Mouse (Mus musculus): ENCODE data around the gene Lingo1. TPM values are rescaled to one million over a fixed set of nuclear protein-coding genes. Genes with fewer than 3 reads are reported as not detected.
A peak's percentile ranks its signal among the peaks of the same experiment; 100 is the strongest.

Lingo1 gene
- polyA plus RNA-seq, 1 experiment from 2014 or later, result 0.93 TPM

- no peak overlapping the region for H3K27ac ChIP-seq (replicated peaks; ENCODE audit: low read depth, low read length)
- 9% methylated on average over 5 of the region's 5 CpGs for WGBS
- H3K27me3 ChIP-seq (ENCODE audit: control insufficient read depth, insufficient read depth, low read length), result peaks cover 58% of the 10 kb centered on the region
- no peaks in the 10 kb centered on the region for H3K9me3 ChIP-seq (ENCODE audit: control insufficient read depth, low read length)
- H3K9ac ChIP-seq (ENCODE audit: low read length), result no peak overlapping the region
- H3K4me3 ChIP-seq (ENCODE audit: low read depth, low read length), result no peak overlapping the region
- ATAC-seq (ENCODE audit: insufficient number of reproducible peaks, low FRiP score, low TSS enrichment, low read depth) (no peak), DNase-seq (ENCODE audit: low spot score) (peak; percentile 75)
- peaks cover 13% of the 10 kb centered on the region for H3K4me1 ChIP-seq (ENCODE audit: control insufficient read depth, insufficient read depth, low read length)
- H3K4me2 ChIP-seq (ENCODE audit: low read depth, severe bottlenecking), result no peak overlapping the region
- H3K36me3 ChIP-seq (ENCODE audit: control insufficient read depth, insufficient read depth, low read length), result no peaks in the 10 kb centered on the region
These were observed 1.6 kb upstream of the Lingo1 start for GRCm38 (mm10) chr9:56797876-56798275.

GRCm38 (mm10) chr9:56796656-56797131 is 426 bp upstream of the Lingo1 start:
- H3K4me3 ChIP-seq (ENCODE audit: low read depth, low read length), result peak overlapping the region; percentile 46
- no peak overlapping the region for H3K27ac ChIP-seq (replicated peaks; ENCODE audit: low read depth, low read length)
- peaks cover 60% of the 10 kb centered on the region for H3K27me3 ChIP-seq (ENCODE audit: control insufficient read depth, insufficient read depth, low read length)
- peaks cover 13% of the 10 kb centered on the region for H3K4me1 ChIP-seq (ENCODE audit: control insufficient read depth, insufficient read depth, low read length)
- no peaks in the 10 kb centered on the region for H3K9me3 ChIP-seq (ENCODE audit: control insufficient read depth, low read length)
- DNase-seq (ENCODE audit: low spot score) (peak; percentile 51), ATAC-seq (ENCODE audit: insufficient number of reproducible peaks, low FRiP score, low TSS enrichment, low read depth) (peak; percentile 35; the same call in 1 of the 2 replicates)
- H3K4me2 ChIP-seq (ENCODE audit: low read depth, severe bottlenecking), result peak overlapping the region; percentile 92
- H3K36me3 ChIP-seq (ENCODE audit: control insufficient read depth, insufficient read depth, low read length), result no peaks in the 10 kb centered on the region
- H3K9ac ChIP-seq (ENCODE audit: low read length), result no peak overlapping the region
- 0% methylated on average over 41 of the region's 41 CpGs for WGBS

- H3K9me3 ChIP-seq (ENCODE audit: control insufficient read depth, low read length), result no peaks in the 10 kb centered on the region
- H3K9ac ChIP-seq (ENCODE audit: low read length), result no peak overlapping the region
- WGBS, result 71% methylated on average over 11 of the region's 11 CpGs
- peaks cover 35% of the 10 kb centered on the region for H3K27me3 ChIP-seq (ENCODE audit: control insufficient read depth, insufficient read depth, low read length)
- ATAC-seq (ENCODE audit: insufficient number of reproducible peaks, low FRiP score, low TSS enrichment, low read depth) (no peak), DNase-seq (ENCODE audit: low spot score) (no peak)
- H3K36me3 ChIP-seq (ENCODE audit: control insufficient read depth, insufficient read depth, low read length), result no peaks in the 10 kb centered on the region
- H3K27ac ChIP-seq (replicated peaks; ENCODE audit: low read depth, low read length), result no peak overlapping the region
- H3K4me3 ChIP-seq (ENCODE audit: low read depth, low read length), result no peak overlapping the region
- no peak overlapping the region for H3K4me2 ChIP-seq (ENCODE audit: low read depth, severe bottlenecking)
- peaks cover 10% of the 10 kb centered on the region for H3K4me1 ChIP-seq (ENCODE audit: control insufficient read depth, insufficient read depth, low read length)
These were observed 4.5 kb downstream of the Lingo1 start for GRCm38 (mm10) chr9:56791696-56792261.

- no peak for ATAC-seq (ENCODE audit: insufficient number of reproducible peaks, low FRiP score, low TSS enrichment, low read depth)
- WGBS, result 92% methylated on average over 10 of the region's 10 CpGs
- no peaks in the 10 kb centered on the region for H3K9me3 ChIP-seq (ENCODE audit: control insufficient read depth, low read length)
- no peak for DNase-seq (ENCODE audit: low spot score)
- no peak overlapping the region for H3K4me2 ChIP-seq (ENCODE audit: low read depth, severe bottlenecking)
- H3K27me3 ChIP-seq (ENCODE audit: control insufficient read depth, insufficient read depth, low read length), result no peaks in the 10 kb centered on the region
- H3K4me3 ChIP-seq (ENCODE audit: low read depth, low read length), result no peak overlapping the region
- H3K27ac ChIP-seq (replicated peaks; ENCODE audit: low read depth, low read length), result no peak overlapping the region
- no peaks in the 10 kb centered on the region for H3K36me3 ChIP-seq (ENCODE audit: control insufficient read depth, insufficient read depth, low read length)
- no peak overlapping the region for H3K9ac ChIP-seq (ENCODE audit: low read length)
- H3K4me1 ChIP-seq (ENCODE audit: control insufficient read depth, insufficient read depth, low read length), result no peaks in the 10 kb centered on the region
These were observed 11.7 kb downstream of the Lingo1 start for GRCm38 (mm10) chr9:56784576-56784975.

- WGBS, result 73% methylated on average over 11 of the region's 11 CpGs
These were observed 19.1 kb downstream of the Lingo1 start for GRCm38 (mm10) chr9:56776881-56777801.

GRCm38 (mm10) chr9:56775161-56775934 is 20.9 kb downstream of the Lingo1 start:
- Histone ChIP-seq H3K9ac (ENCODE audit: low read length) (no peak overlapping the region), H3K9me3 (ENCODE audit: control insufficient read depth, low read length) (no peaks in the 10 kb centered on the region), H3K4me3 (ENCODE audit: low read depth, low read length) (no peak overlapping the region), H3K36me3 (ENCODE audit: control insufficient read depth, insufficient read depth, low read length) (no peaks in the 10 kb centered on the region), H3K27me3 (ENCODE audit: control insufficient read depth, insufficient read depth, low read length) (0 out of 2 replicates have a peak, but pooled peaks cover 2% of the 10 kb centered on the region), H3K4me2 (ENCODE audit: low read depth, severe bottlenecking) (no peak overlapping the region), H3K4me1 (ENCODE audit: control insufficient read depth, insufficient read depth, low read length) (0 out of 2 replicates have a peak, but pooled peaks cover 4% of the 10 kb centered on the region), H3K27ac (replicated peaks; ENCODE audit: low read depth, low read length) (no peak overlapping the region)
- WGBS, result 68% methylated on average over 7 of the region's 7 CpGs
- no peak for ATAC-seq (ENCODE audit: insufficient number of reproducible peaks, low FRiP score, low TSS enrichment, low read depth)
- DNase-seq (ENCODE audit: low spot score), result no peak

More at GRCm38 (mm10) chr9:56776881-56777801, 19.1 kb downstream of the Lingo1 start:
- Histone ChIP-seq H3K4me1 (ENCODE audit: control insufficient read depth, insufficient read depth, low read length) (no peaks in the 10 kb centered on the region), H3K9ac (ENCODE audit: low read length) (no peak overlapping the region), H3K27ac (replicated peaks; ENCODE audit: low read depth, low read length) (no peak overlapping the region), H3K4me2 (ENCODE audit: low read depth, severe bottlenecking) (no peak overlapping the region), H3K9me3 (ENCODE audit: control insufficient read depth, low read length) (no peaks in the 10 kb centered on the region), H3K27me3 (ENCODE audit: control insufficient read depth, insufficient read depth, low read length) (no peaks in the 10 kb centered on the region), H3K36me3 (ENCODE audit: control insufficient read depth, insufficient read depth, low read length) (no peaks in the 10 kb centered on the region), H3K4me3 (ENCODE audit: low read depth, low read length) (no peak overlapping the region)
- no peak for DNase-seq (ENCODE audit: low spot score)
- no peak for ATAC-seq (ENCODE audit: insufficient number of reproducible peaks, low FRiP score, low TSS enrichment, low read depth)

GRCm38 (mm10) chr9:56774231-56774630 is 22.0 kb downstream of the Lingo1 start:
- Histone ChIP-seq H3K9me3 (ENCODE audit: control insufficient read depth, low read length) (no peaks in the 10 kb centered on the region), H3K4me1 (ENCODE audit: control insufficient read depth, insufficient read depth, low read length) (0 out of 2 replicates have a peak, but pooled peaks cover 4% of the 10 kb centered on the region), H3K27me3 (ENCODE audit: control insufficient read depth, insufficient read depth, low read length) (0 out of 2 replicates have a peak, but pooled peaks cover 2% of the 10 kb centered on the region), H3K27ac (replicated peaks; ENCODE audit: low read depth, low read length) (no peak overlapping the region), H3K36me3 (ENCODE audit: control insufficient read depth, insufficient read depth, low read length) (no peaks in the 10 kb centered on the region), H3K4me3 (ENCODE audit: low read depth, low read length) (no peak overlapping the region), H3K4me2 (ENCODE audit: low read depth, severe bottlenecking) (no peak overlapping the region), H3K9ac (ENCODE audit: low read length) (no peak overlapping the region)
- no peak for ATAC-seq (ENCODE audit: insufficient number of reproducible peaks, low FRiP score, low TSS enrichment, low read depth)
- DNase-seq (ENCODE audit: low spot score), result peak; percentile 76
- 50% methylated on average over 6 of the region's 6 CpGs for WGBS

- H3K27ac ChIP-seq (replicated peaks; ENCODE audit: low read depth, low read length), result no peak overlapping the region
- no peak overlapping the region for H3K9ac ChIP-seq (ENCODE audit: low read length)
- 0 out of 2 replicates have a peak, but pooled peaks cover 2% of the 10 kb centered on the region for H3K27me3 ChIP-seq (ENCODE audit: control insufficient read depth, insufficient read depth, low read length)
- no peak overlapping the region for H3K4me2 ChIP-seq (ENCODE audit: low read depth, severe bottlenecking)
- no peaks in the 10 kb centered on the region for H3K9me3 ChIP-seq (ENCODE audit: control insufficient read depth, low read length)
- DNase-seq (ENCODE audit: low spot score) (no peak), ATAC-seq (ENCODE audit: insufficient number of reproducible peaks, low FRiP score, low TSS enrichment, low read depth) (no peak)
- 77% methylated on average over 7 of the region's 7 CpGs for WGBS
- 0 out of 2 replicates have a peak, but pooled peaks cover 4% of the 10 kb centered on the region for H3K4me1 ChIP-seq (ENCODE audit: control insufficient read depth, insufficient read depth, low read length)
- H3K36me3 ChIP-seq (ENCODE audit: control insufficient read depth, insufficient read depth, low read length), result no peaks in the 10 kb centered on the region
- H3K4me3 ChIP-seq (ENCODE audit: low read depth, low read length), result no peak overlapping the region
These were observed 22.6 kb downstream of the Lingo1 start for GRCm38 (mm10) chr9:56773666-56774065.

Data from limb, embryonic 11.5 days (tissue).